8 mouse cellular contexts compared by ENCODE assay signal in genomic region chr8:84249257-84250170, GRCm38 (mm10). TPM values are rescaled to one million over a fixed set of nuclear protein-coding genes. Genes with fewer than 3 reads are reported as not detected.
DNase-seq lines count a peak whose midpoint lies in the region; ATAC-seq lines count a peak whose summit lies in the region.

D8Ertd738e (minus strand) TSS chr8:84249719.

- peaks cover 77% of the 10 kb centered on the region for H3K36me3 ChIP-seq in heart, embryonic 14.5 days (ENCODE audit: control insufficient read depth, insufficient read depth, low read length)
- H3K36me3 ChIP-seq in liver, embryonic 13.5 days: peaks cover 75% of the 10 kb centered on the region
- H3K36me3 ChIP-seq in stomach, embryonic 16.5 days (ENCODE audit: control insufficient read depth, insufficient read depth, low read length): peaks cover 28% of the 10 kb centered on the region

- no peaks in the 10 kb centered on the region for H3K27me3 ChIP-seq in heart, embryonic 14.5 days (ENCODE audit: control insufficient read depth, insufficient read depth, low read length)
- no peaks in the 10 kb centered on the region for H3K27me3 ChIP-seq in liver, embryonic 13.5 days
- no peaks in the 10 kb centered on the region for H3K27me3 ChIP-seq in stomach, embryonic 16.5 days (ENCODE audit: control insufficient read depth, insufficient read depth, low read length)

- peak within 1 kb of the TSS; percentile 96 for H3K4me3 ChIP-seq in brown adipose tissue, adult 24 weeks (ENCODE audit: insufficient read depth, low read depth, low read length)
- H3K4me3 ChIP-seq in heart, embryonic 14.5 days (ENCODE audit: control insufficient read depth in 1 of 2, insufficient read depth in 1 of 2, low read depth in 1 of 2, low read length in 2 of 2): peak within 1 kb of the TSS; percentile 73 to 89
- peak within 1 kb of the TSS; percentile 93 for H3K4me3 ChIP-seq in liver, embryonic 13.5 days (replicated peaks)
- peak within 1 kb of the TSS; percentile 61 for H3K4me3 ChIP-seq in stomach, embryonic 16.5 days (replicated peaks; ENCODE audit: low read length)

- H3K4me2 ChIP-seq in heart, embryonic 14.5 days (ENCODE audit: low read length): peak within 1 kb of the TSS; percentile 77
- peak within 1 kb of the TSS; percentile 80 for H3K4me2 ChIP-seq in liver, embryonic 13.5 days
- H3K4me2 ChIP-seq in stomach, embryonic 16.5 days (ENCODE audit: low read depth, low read length): peak within 1 kb of the TSS; percentile 55

- H3K27ac ChIP-seq in brown adipose tissue, adult 24 weeks (replicated peaks; ENCODE audit: low read depth, low read length): peak within 1 kb of the TSS; percentile 91
- peak within 1 kb of the TSS; percentile 63 to 80 for H3K27ac ChIP-seq in heart, embryonic 14.5 days (replicated peaks in 1 of 2; ENCODE audit: control insufficient read depth in 1 of 2, insufficient read depth in 1 of 2, low read depth in 2 of 2, low read length in 2 of 2)
- H3K27ac ChIP-seq in liver, embryonic 13.5 days: peak within 1 kb of the TSS; percentile 86
- H3K27ac ChIP-seq in stomach, embryonic 16.5 days (ENCODE audit: low read length): peak within 1 kb of the TSS; percentile 60

- DNase-seq in CD4-positive, CD25-positive, alpha-beta regulatory T cell, adult 2 months (ENCODE audit: low read depth, low spot score): peak; percentile 97
- DNase-seq in fibroblast of lung, adult 2 months (ENCODE audit: low read depth): peak; percentile 80
- peak; percentile 92 for DNase-seq in kidney, postnatal 14 days
- DNase-seq in liver, embryonic 13.5 days: peak; percentile 81
- DNase-seq in neural tube, embryonic 10.5 days (ENCODE audit: extremely low spot score, low spot score): peak; percentile 86

- no peaks in the 10 kb centered on the region for H3K9me3 ChIP-seq in heart, embryonic 14.5 days (ENCODE audit: control insufficient read depth, low read length)
- no peaks in the 10 kb centered on the region for H3K9me3 ChIP-seq in liver, embryonic 13.5 days (replicated peaks)
- no peaks in the 10 kb centered on the region for H3K9me3 ChIP-seq in stomach, embryonic 16.5 days (replicated peaks; ENCODE audit: control insufficient read depth, low read length)

- ATAC-seq in heart, embryonic 14.5 days (ENCODE audit: insufficient number of reproducible peaks, insufficient read depth, low FRiP score, low read depth): peak; percentile 81
- ATAC-seq in liver, embryonic 13.5 days (ENCODE audit: low read depth): peak; percentile 94
- ATAC-seq in stomach, embryonic 16.5 days (ENCODE audit: insufficient read depth, low FRiP score): peak; percentile 92

- H3K9ac ChIP-seq in heart, embryonic 14.5 days (ENCODE audit: low read length): peak within 1 kb of the TSS; percentile 95
- H3K9ac ChIP-seq in liver, embryonic 13.5 days: peak within 1 kb of the TSS; percentile 91
- H3K9ac ChIP-seq in stomach, embryonic 16.5 days (ENCODE audit: low read length): peak within 1 kb of the TSS; percentile 80

- H3K4me1 ChIP-seq in brown adipose tissue, adult 24 weeks (ENCODE audit: control insufficient read depth, insufficient read depth, insufficient read length, low read length): peaks cover 3% of the 10 kb centered on the region
- no peaks in the 10 kb centered on the region for H3K4me1 ChIP-seq in heart, embryonic 14.5 days (ENCODE audit: control insufficient read depth in 2 of 2, insufficient read depth in 2 of 2, low read length in 2 of 2)
- peaks cover 23% of the 10 kb centered on the region for H3K4me1 ChIP-seq in liver, embryonic 13.5 days (replicated peaks)
- no peaks in the 10 kb centered on the region for H3K4me1 ChIP-seq in stomach, embryonic 16.5 days (ENCODE audit: control insufficient read depth, insufficient read depth, low read length)

- WGBS in heart, embryonic 14.5 days: 3% methylated on average over 52 of the region's 52 CpGs
- 3% methylated on average over 52 of the region's 52 CpGs for WGBS in liver, embryonic 13.5 days (ENCODE audit: insufficient replicate concordance)
- 3% methylated on average over 52 of the region's 52 CpGs for WGBS in stomach, embryonic 16.5 days

RNA-seq across cellular contexts. Expression of gene D8Ertd738e, which starts in this region (rescaled TPM):
- polyA plus RNA-seq in brown adipose tissue, adult 24 weeks (2012; ENCODE audit: insufficient read depth, insufficient read length, missing spikeins): 245 and 259 TPM in 2 replicates
- polyA plus RNA-seq in heart, embryonic 14.5 days (2014; fragmentation: Nextera tagmentation; extraction: Ambion mirVana): 359 and 400 TPM in 2 replicates
- polyA plus RNA-seq in liver, embryonic 13.5 days (2015; fragmentation: Nextera tagmentation; extraction: Ambion mirVana): 229 and 245 TPM in 2 replicates
- polyA plus RNA-seq in stomach, embryonic 16.5 days (2015; fragmentation: Nextera tagmentation; extraction: Ambion mirVana): 271 and 289 TPM in 2 replicates

Comparison
In these comparisons a context has a peak if more than half of its experiments do, and no peak if none do; other contexts are left out.
1. Peak in every context shown above with its lines: DNase-seq, ATAC-seq, H3K4me3 ChIP-seq and H3K27ac ChIP-seq.